Mouse (Mus musculus) megakaryocyte, embryonic 14.5 days (primary cell): Measurements from ENCODE around the gene Tmem235.

Source experiments
- FLI1 ChIP-seq: IDR thresholded peaks from 2 replicates; pipeline ENCODE4 v1.6.1; 2012; ENCODE audit warnings: low read length, inconsistent platforms, mixed read lengths
- GATA1 ChIP-seq: IDR thresholded peaks from 3 replicates; pipeline ENCODE4 v1.6.1; 2012; ENCODE audit warnings: mixed read lengths, low read length, inconsistent platforms, borderline replicate concordance

- TF ChIP-seq GATA1 (no peak), FLI1 (no peak)
These were observed 27.8 kb downstream of the Tmem235 start for GRCm38 (mm10) chr11:117888168-117888852.
